Mouse (Mus musculus): ENCODE data around the gene Brdt.

The Brdt gene

DNA sequence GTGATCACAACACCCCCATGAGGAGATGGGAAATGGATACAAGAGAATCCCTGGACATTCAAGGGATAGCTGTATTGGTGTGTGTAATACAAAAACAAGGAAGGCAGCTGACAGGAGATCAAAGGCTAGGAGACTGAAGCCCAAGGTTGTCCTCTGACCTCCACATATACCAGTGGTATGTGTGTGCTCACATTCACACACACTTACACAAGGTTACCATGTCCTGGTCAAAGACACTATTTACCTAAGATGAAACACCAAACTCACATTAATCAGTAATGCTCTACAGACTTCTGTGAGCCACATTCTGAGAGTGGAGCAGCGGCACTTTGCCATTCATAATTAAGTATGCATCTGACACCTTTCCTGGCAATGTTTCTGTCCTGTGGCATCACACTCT is 79.3 kb downstream of the Brdt start:
- in situ Hi-C loops (cut with MboI): no loop called here

DNA sequence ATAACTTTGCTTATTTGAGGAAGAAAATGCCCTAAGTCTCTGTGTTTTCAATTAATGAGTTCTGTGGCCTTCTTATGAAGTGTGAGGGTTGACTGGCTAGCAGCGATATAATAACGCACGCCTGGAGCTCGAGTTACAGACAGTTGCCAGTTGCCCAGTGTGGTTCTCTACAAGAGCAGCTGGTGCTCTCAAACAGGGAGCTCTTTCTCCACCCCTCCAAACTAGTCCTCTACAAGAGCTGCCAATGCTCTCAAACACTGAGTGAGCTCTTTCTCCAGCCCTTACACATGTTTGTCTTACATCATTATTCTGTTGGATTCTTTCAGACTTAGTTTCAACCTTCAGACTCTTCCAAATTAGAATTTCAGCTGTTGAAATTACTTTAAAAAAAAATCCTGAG is 80.4 kb downstream of the Brdt start:
- in situ Hi-C loops (cut with MboI): no loop called here

DNA sequence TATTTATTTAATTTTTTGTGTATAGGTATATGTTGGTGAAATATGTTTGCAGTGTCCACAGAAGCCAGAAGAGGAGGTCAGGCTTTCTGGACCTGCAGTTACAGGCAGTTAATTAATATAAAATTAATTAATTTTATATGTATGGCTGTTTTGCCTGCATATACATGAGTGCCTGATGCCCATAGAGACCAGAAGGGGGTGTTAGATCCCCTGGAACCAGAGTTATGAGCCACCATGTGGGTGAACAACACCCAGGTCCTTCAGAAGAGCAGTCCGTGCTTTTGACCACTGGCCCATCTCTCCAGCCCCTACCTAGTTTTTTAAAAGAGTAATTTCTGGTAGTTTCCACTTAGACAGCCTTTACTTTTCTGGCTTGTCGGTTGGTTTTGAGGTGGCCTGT is 81.3 kb downstream of the Brdt start:
- in situ Hi-C loops (cut with MboI): no loop called here

DNA sequence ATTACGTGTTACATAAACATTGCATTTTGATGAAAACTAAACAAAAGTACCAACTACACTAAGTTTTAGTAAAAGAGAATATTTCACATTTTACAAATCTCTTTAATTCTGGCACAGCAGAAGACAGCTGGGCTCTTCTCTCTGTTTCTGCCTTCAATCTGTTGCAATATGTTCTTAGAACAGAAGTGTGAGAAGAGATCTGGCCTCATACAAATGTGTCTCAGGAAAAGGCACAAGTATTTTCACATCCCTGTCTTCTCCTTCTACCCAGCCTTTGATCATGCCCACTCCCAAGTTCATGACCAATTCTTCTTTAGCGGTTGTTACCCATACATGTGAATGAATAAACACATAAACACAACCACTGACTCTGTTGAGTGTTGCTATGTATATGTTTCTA is 84.1 kb downstream of the Brdt start:
- in situ Hi-C loops (cut with MboI): no loop called here

DNA sequence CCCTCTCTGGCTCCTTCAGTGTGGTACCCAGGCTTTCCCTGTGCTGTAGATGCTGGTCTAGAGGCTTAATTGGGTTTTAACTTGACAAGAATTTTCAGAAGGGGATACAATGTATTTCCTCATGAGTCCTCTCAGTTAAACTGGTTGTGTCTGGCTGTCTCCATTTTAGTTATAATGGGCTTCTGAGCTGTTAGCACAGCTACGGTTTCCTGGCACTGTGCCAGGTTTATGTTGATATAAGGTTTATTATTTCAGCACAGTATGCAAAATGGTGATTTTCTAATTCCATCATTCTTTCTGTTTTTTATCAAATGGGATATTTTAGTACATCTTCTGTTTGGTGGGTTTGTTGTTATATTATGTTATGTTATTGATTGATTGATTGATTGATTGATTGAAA is 90.7 kb downstream of the Brdt start:
- in situ Hi-C loops (cut with MboI): no loop called here

GRCm38 (mm10) chr5:107431249-107431648 is 100.3 kb downstream of the Brdt start, which contains the start of gene Lpcat2b:
Gene Lpcat2b, plus strand, starts transcription at chr5:107431549.
- in situ Hi-C loops (cut with MboI): no loop called here

- in situ Hi-C loops (cut with MboI): no loop called here
These were observed 103.0 kb downstream of the Brdt start for GRCm38 (mm10) chr5:107434001-107434400.

DNA sequence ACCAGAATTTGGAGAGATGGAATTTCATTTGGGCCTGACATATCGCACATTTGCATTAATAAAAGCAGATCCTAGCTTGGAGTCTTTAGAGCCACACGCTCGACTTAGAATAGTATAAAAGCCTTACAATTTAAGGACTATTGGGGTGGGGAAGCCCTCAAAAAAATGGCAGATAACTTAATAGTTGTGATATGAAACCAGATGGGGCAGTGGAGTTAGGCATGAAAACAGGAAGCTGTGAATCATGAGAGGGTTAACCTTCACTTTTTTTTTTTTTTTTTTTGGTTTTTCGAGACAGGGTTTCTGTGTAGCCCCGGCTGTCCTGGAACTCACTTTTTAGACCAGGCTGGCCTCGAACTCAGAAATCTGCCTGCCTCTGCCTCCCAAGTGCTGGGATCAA is 105.2 kb downstream of the Brdt start:
- in situ Hi-C loops (cut with MboI): no loop called here
